Mouse (Mus musculus) neural tube, embryonic 11.5 days (tissue): ENCODE results near the gene Hspa12a. TPM values are rescaled to one million over a fixed set of nuclear protein-coding genes. Genes with fewer than 3 reads are reported as not detected.

Source experiments
- ATAC-seq: fragments of 200-750 bp; cut with Nextera tagmentation; 2 replicates; pipeline ENCODE4 v1.8.0; 2017; ENCODE audit warnings: moderate number of reproducible peaks, mild to moderate bottlenecking, moderate TSS enrichment, moderate library complexity; ENCODE audit not compliant: insufficient read depth, low FRiP score, low TSS enrichment
- DNase-seq: peaks from one replicate; pipeline ENCODE4 v3.0.0-alpha.2; 2015; ENCODE audit warnings: low spot score
- H3K27ac ChIP-seq: fragments of 300-500 bp; sonication (generic); 2 replicates; pipeline ENCODE4 v1.5.1; 2014; ENCODE audit warnings: low read depth, mild to moderate bottlenecking, low read length
- H3K27me3 ChIP-seq: fragments of 300-500 bp; sonication (generic); 2 replicates; pipeline ENCODE4 v1.6.1; 2014; ENCODE audit warnings: mild to moderate bottlenecking, low read length, mixed read lengths; ENCODE audit not compliant: control insufficient read depth, insufficient read depth
- H3K36me3 ChIP-seq: fragments of 300-500 bp; sonication (generic); 2 replicates; pipeline ENCODE4 v1.6.1; 2014; ENCODE audit warnings: mild to moderate bottlenecking, low read length, moderate library complexity, mixed read lengths; ENCODE audit not compliant: control insufficient read depth, insufficient read depth
- H3K4me1 ChIP-seq: fragments of 300-500 bp; sonication (generic); 2 replicates; pipeline ENCODE4 v1.6.1; 2014; ENCODE audit warnings: low read length, mixed read lengths; ENCODE audit not compliant: control insufficient read depth, insufficient read depth
- H3K4me2 ChIP-seq: fragments of 300-500 bp; sonication (generic); 2 replicates; pipeline ENCODE4 v1.6.1; 2014; ENCODE audit warnings: low read depth, mild to moderate bottlenecking, moderate library complexity
- H3K4me3 ChIP-seq: fragments of 300-500 bp; sonication (generic); 2 replicates; pipeline ENCODE4 v1.5.1; 2014; ENCODE audit warnings: low read depth, low read length
- H3K9ac ChIP-seq: fragments of 300-500 bp; sonication (generic); 2 replicates; pipeline ENCODE4 v1.6.1; 2014; ENCODE audit warnings: mild to moderate bottlenecking, low read length
- H3K9me3 ChIP-seq: fragments of 300-500 bp; sonication (generic); 2 replicates; pipeline ENCODE4 v1.6.1; 2016; ENCODE audit warnings: low read length; ENCODE audit not compliant: control insufficient read depth
- WGBS: fragments of 180-500 bp; shearing (Covaris S2); extraction: QIAGEN DNeasy Blood & Tissue Kit; methylation state at CpG from one replicate; pipeline ENCODE4 v1.1.7; 2014; 5-methylcytosine and 5-hydroxymethylcytosine counted together
- polyA plus RNA-seq: library from polyadenylated mRNA; unstranded; fragments of >200 nt; fragmentation: Nextera tagmentation; extraction: Ambion mirVana; gene quantifications from 2 replicates; pipeline ENCODE4 v1.2.1, GENCODE M21; 2014

Hspa12a gene
- polyA plus RNA-seq, 1 experiment from 2014 or later = 27.8 TPM

DNA sequence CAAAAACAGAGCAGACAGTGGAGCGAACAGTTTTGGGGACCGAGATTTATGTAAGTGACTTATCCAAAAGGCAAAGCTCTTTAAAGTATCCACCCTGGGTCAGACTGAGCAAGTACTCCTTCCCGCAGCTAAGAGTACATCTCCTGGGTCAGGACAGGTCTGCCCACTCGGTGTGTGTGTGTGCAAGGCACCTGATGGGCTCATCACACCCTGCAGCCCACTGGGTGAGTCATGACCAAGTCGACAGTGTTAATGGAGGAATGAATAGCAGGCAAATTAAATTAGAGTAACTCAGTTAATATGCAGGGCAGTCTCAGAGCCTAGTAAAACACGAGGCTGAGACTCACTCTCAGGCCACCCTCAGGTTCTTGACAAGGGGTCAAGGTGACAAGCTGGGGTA lies 134.6 kb downstream of the Hspa12a start:
- H3K9ac ChIP-seq = no peak overlapping the region
- 83% methylated on average over 6 of the region's 6 CpGs for WGBS
- no peak overlapping the region for H3K4me2 ChIP-seq
- DNase-seq = no peak
- H3K27me3 ChIP-seq = no peaks in the 10 kb centered on the region
- no peak for ATAC-seq
- H3K36me3 ChIP-seq = no peaks in the 10 kb centered on the region
- no peaks in the 10 kb centered on the region for H3K9me3 ChIP-seq
- no peaks in the 10 kb centered on the region for H3K4me1 ChIP-seq
- no peak overlapping the region for H3K4me3 ChIP-seq
- no peak overlapping the region for H3K27ac ChIP-seq

- no peak for ATAC-seq
- no peak overlapping the region for H3K4me2 ChIP-seq
- DNase-seq = peak; percentile 82
Observed at GRCm38 (mm10) chr19:58806364-58806763, 137.1 kb downstream of the Hspa12a start.

DNA sequence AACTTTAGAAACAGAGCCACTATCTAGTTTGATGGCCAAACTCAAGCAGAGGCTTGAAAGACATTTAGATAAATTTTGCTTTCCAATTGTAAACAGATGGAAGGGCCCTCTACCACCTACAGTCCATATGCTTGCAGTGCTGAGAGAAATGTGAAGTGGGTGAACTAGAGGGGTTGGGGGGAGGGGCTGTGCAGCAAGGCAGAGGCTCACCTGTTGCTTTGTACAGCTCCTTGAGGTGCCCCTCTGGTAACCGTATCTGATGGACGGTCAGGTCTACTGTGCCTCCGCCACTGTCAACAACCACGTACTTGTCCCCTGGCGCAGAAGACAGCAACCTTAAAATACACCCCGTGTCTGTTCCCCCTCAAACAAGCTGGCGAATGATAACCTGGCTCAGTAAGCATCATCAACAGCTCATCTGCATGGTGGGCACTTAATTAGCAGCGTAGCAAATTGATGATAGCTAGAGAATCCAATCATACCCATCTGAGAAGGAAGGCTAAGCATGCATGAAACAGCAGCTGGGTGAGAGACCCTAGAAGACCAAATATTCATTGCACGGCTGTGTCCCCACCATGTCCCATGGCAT lies 138.2 kb downstream of the Hspa12a start:
- Histone ChIP-seq H3K27me3 (no peaks in the 10 kb centered on the region), H3K27ac (no peak overlapping the region), H3K36me3 (no peaks in the 10 kb centered on the region), H3K4me1 (no peaks in the 10 kb centered on the region), H3K4me2 (no peak overlapping the region), H3K4me3 (no peak overlapping the region), H3K9ac (no peak overlapping the region), H3K9me3 (no peaks in the 10 kb centered on the region)
- no peak for ATAC-seq
- no peak for DNase-seq
- 91% methylated on average over 9 of the region's 9 CpGs for WGBS

More at GRCm38 (mm10) chr19:58806364-58806763, 137.1 kb downstream of the Hspa12a start:
- Histone ChIP-seq H3K9ac (no peak overlapping the region), H3K4me3 (no peak overlapping the region), H3K27me3 (no peaks in the 10 kb centered on the region), H3K9me3 (no peaks in the 10 kb centered on the region), H3K27ac (no peak overlapping the region), H3K36me3 (no peaks in the 10 kb centered on the region), H3K4me1 (no peaks in the 10 kb centered on the region)
- 3% methylated on average over 3 of the region's 3 CpGs for WGBS

DNA sequence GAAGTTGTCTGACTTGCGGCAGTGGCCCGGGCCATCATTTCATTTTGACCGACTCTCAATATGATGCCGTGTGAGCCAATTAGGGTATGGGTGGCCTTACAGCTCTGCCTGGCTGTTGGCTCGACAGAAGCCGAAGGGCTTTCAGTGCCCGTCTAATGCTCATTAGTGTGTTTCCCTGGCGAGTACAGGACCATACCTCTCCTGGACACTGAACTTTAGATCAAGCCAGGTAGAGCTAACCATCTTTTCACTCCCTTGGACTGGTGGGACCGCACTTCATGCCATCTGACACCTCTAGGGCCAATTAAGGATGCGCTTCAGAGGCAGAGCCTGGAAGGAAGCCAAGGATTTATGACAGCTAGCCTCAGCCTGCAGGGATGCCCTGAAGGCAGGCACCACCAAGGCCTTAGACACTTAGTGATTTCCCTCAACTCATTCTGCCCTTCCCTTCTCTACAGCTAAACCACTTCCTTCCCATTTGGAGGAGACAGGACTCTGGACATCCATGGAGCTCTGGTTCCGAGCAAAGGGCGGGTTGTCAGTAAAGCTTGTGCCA lies 148.3 kb downstream of the Hspa12a start:
- WGBS = 62% methylated on average over 12 of the region's 12 CpGs
- Histone ChIP-seq H3K27me3 (no peaks in the 10 kb centered on the region), H3K4me2 (no peak overlapping the region), H3K4me3 (no peak overlapping the region), H3K4me1 (no peaks in the 10 kb centered on the region; the same call in 1 of the 2 replicates), H3K36me3 (no peaks in the 10 kb centered on the region), H3K9me3 (no peaks in the 10 kb centered on the region), H3K27ac (no peak overlapping the region), H3K9ac (no peak overlapping the region)
- no peak for ATAC-seq
- no peak for DNase-seq

GRCm38 (mm10) chr19:58794284-58794683 lies 149.2 kb downstream of the Hspa12a start, which contains the start of gene 1700019N19Rik:
Gene 1700019N19Rik, minus strand, starts transcription at chr19:58794461.
- Histone ChIP-seq H3K4me3 (no peak within 1 kb of the TSS), H3K9ac (no peak within 1 kb of the TSS), H3K9me3 (no peaks in the 10 kb centered on the region), H3K36me3 (no peaks in the 10 kb centered on the region), H3K4me2 (no peak within 1 kb of the TSS), H3K27me3 (no peaks in the 10 kb centered on the region), H3K27ac (no peak within 1 kb of the TSS), H3K4me1 (no peaks in the 10 kb centered on the region; the same call in 1 of the 2 replicates)
- no peak for DNase-seq
- 46% methylated on average over 10 of the region's 10 CpGs for WGBS
- ATAC-seq = no peak

DNA sequence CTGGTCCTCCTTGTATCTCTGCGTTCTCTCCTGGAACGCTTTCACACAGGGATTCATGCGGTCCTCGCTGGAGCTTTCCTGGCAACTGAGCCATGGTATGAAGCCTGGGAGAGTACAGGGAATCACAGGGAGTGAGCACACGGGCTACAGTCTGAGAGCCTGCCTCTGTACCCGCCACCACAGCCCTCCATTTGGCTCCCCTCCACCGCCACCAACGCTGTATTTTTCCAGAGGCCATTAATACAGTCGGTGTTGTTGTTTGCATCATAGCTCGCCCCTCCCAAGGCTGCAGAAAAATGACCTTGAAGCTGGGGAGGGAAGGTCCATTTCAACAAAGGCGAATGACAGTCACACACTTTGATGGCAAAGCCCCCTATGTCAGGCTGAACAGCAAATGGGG lies 154.3 kb downstream of the Hspa12a start:
- H3K27ac ChIP-seq = no peak overlapping the region
- 67% methylated on average over 11 of the region's 11 CpGs for WGBS
- ATAC-seq = no peak

GRCm38 (mm10) chr19:58783938-58784337 lies 159.5 kb downstream of the Hspa12a start:
- Histone ChIP-seq H3K9me3 (no peaks in the 10 kb centered on the region), H3K27ac (no peak overlapping the region), H3K4me3 (no peak overlapping the region), H3K27me3 (no peaks in the 10 kb centered on the region), H3K4me1 (no peaks in the 10 kb centered on the region), H3K9ac (no peak overlapping the region), H3K36me3 (no peaks in the 10 kb centered on the region), H3K4me2 (no peak overlapping the region)
- DNase-seq (no peak), ATAC-seq (no peak)
- 44% methylated on average over 7 of the region's 7 CpGs for WGBS

More for the DNA sequence above, 154.3 kb downstream of the Hspa12a start:
- no peaks in the 10 kb centered on the region for H3K27me3 ChIP-seq
- DNase-seq = no peak
- H3K4me2 ChIP-seq = no peak overlapping the region
- H3K9me3 ChIP-seq = no peaks in the 10 kb centered on the region
- H3K36me3 ChIP-seq = no peaks in the 10 kb centered on the region
- no peak overlapping the region for H3K9ac ChIP-seq
- no peaks in the 10 kb centered on the region for H3K4me1 ChIP-seq
- no peak overlapping the region for H3K4me3 ChIP-seq

DNA sequence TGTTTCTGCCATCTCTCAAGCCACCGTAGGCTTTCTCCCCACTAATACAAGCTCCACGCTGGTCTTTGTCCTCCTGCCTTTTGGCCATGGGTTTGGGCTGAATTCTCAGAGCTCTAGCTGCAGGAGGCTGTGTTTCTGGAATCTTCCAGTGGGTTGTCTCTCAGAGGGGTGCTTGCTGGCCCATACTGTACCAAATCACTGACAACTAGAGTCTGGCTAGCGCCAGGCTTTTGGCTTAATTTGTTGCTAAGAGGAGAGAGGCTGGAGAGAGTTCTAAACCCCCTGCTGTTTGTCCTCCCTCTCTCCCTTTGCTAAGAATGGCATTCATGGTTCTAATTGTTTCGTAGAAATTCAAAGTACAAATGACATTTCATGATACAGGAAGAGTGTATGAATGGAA lies 161.9 kb downstream of the Hspa12a start:
- no peak overlapping the region for H3K4me3 ChIP-seq
- H3K9me3 ChIP-seq = no peaks in the 10 kb centered on the region
- H3K4me2 ChIP-seq = no peak overlapping the region
- no peak for ATAC-seq
- no peak overlapping the region for H3K27ac ChIP-seq
- DNase-seq = no peak
- 51% methylated on average over 4 of the region's 4 CpGs for WGBS
- H3K27me3 ChIP-seq = no peaks in the 10 kb centered on the region
- no peak overlapping the region for H3K9ac ChIP-seq
- H3K36me3 ChIP-seq = no peaks in the 10 kb centered on the region
- H3K4me1 ChIP-seq = no peaks in the 10 kb centered on the region

DNA sequence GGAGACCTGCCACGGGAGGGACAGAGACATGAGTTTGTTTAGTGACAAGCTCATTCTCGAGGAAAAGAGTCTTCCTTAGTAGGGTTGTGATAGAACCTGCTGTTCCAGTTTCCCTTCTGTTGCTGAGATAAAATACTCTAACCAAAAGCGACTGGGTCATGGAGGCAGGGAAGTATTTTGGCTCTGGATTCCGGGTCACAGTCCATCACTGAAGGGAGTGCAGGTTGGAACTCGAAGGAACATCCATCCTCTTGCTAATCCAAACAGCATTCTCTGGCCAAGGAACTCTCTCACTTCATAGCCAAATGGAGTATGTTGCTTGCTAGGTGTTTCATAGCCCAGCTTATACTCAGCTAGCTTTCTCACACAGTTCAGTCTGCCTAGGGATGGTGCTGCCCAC lies 167.0 kb downstream of the Hspa12a start:
- no peak overlapping the region for H3K4me2 ChIP-seq
- no peak overlapping the region for H3K9ac ChIP-seq
- 82% methylated on average over 5 of the region's 5 CpGs for WGBS
- ATAC-seq (no peak), DNase-seq (no peak)
- H3K27ac ChIP-seq = no peak overlapping the region
- H3K27me3 ChIP-seq = no peaks in the 10 kb centered on the region
- H3K4me3 ChIP-seq = no peak overlapping the region
- H3K36me3 ChIP-seq = no peaks in the 10 kb centered on the region
- no peaks in the 10 kb centered on the region for H3K9me3 ChIP-seq
- no peaks in the 10 kb centered on the region for H3K4me1 ChIP-seq
